Mouse (Mus musculus) hindbrain, embryonic 13.5 days (tissue): Measurements from ENCODE around the gene Gmnn. TPM values are rescaled to one million over a fixed set of nuclear protein-coding genes. Genes with fewer than 3 reads are reported as not detected.

Experiments
- ATAC-seq: fragments of 200-750 bp; cut with Nextera tagmentation; 2 replicates; pipeline ENCODE4 v1.8.0; 2017; ENCODE audit warnings: moderate TSS enrichment; ENCODE audit not compliant: low FRiP score
- H3K27ac ChIP-seq: fragments of 300-500 bp; sonication (generic); 2 replicates; pipeline ENCODE4 v1.5.1; 2015; ENCODE audit warnings: inconsistent platforms, mild to moderate bottlenecking, moderate library complexity
- H3K27me3 ChIP-seq: fragments of 300-500 bp; sonication (generic); 2 replicates; pipeline ENCODE4 v1.6.1; 2015; ENCODE audit warnings: mild to moderate bottlenecking, inconsistent platforms
- H3K36me3 ChIP-seq: fragments of 300-500 bp; sonication (generic); 2 replicates; pipeline ENCODE4 v1.6.1; 2015; ENCODE audit warnings: mild to moderate bottlenecking, inconsistent platforms
- H3K4me1 ChIP-seq: fragments of 300-500 bp; sonication (generic); replicated peaks from 2 replicates; pipeline ENCODE4 v1.6.1; 2015; ENCODE audit warnings: inconsistent platforms
- H3K4me2 ChIP-seq: fragments of 300-500 bp; sonication (generic); 2 replicates; pipeline ENCODE4 v1.6.1; 2015; ENCODE audit warnings: inconsistent platforms, mild to moderate bottlenecking, moderate library complexity
- H3K4me3 ChIP-seq: fragments of 300-500 bp; sonication (generic); 2 replicates; pipeline ENCODE4 v1.5.1; 2015; ENCODE audit warnings: mild to moderate bottlenecking, inconsistent platforms
- H3K9ac ChIP-seq: fragments of 300-500 bp; sonication (generic); 2 replicates; pipeline ENCODE4 v1.6.1; 2015; ENCODE audit warnings: mild to moderate bottlenecking, inconsistent platforms
- H3K9me3 ChIP-seq: fragments of 300-500 bp; sonication (generic); 2 replicates; pipeline ENCODE4 v1.6.1; 2016; ENCODE audit warnings: inconsistent platforms
- WGBS: fragments of 180-500 bp; shearing (Covaris S2); methylation state at CpG from one replicate; pipeline ENCODE4 v1.1.7; 2015; 5-methylcytosine and 5-hydroxymethylcytosine counted together
- polyA plus RNA-seq: library from polyadenylated mRNA; unstranded; fragments of >200 nt; fragmentation: Nextera tagmentation; extraction: Ambion mirVana; gene quantifications from 2 replicates; pipeline ENCODE4 v1.2.1, GENCODE M21; 2015

The Gmnn gene
- polyA plus RNA-seq, 1 experiment from 2014 or later, result 28.0 TPM

DNA sequence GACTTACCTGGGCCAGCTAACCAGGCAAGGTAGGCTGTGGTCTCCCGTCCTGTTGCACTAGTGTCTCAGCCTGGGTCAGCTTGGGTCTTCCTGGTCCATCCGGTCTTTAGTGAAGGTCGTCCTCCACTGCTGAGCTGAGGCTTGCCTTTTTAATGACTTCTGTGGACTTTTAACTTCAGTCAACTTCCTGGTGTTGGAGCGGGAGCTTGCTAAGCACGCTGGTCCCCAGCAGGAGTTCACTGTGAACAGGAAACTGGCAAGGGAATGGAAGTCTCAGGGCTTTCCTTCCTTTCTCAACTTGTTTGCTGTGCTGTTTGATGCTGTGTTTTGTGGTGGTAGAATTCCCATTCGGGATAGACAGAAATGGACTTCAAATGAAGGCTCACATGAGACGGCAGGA lies 44.0 kb downstream of the Gmnn start:
- 81% methylated on average over 7 of the region's 7 CpGs for WGBS
- H3K36me3 ChIP-seq, result peaks cover 52% of the 10 kb centered on the region
- no peak overlapping the region for H3K27ac ChIP-seq
- no peak overlapping the region for H3K4me3 ChIP-seq
- 0 out of 2 replicates have a peak, but pooled peaks cover 4% of the 10 kb centered on the region for H3K27me3 ChIP-seq
- H3K4me1 ChIP-seq, result peaks cover 13% of the 10 kb centered on the region; the same call in 1 of the 2 replicates
- H3K9ac ChIP-seq, result no peak overlapping the region
- no peaks in the 10 kb centered on the region for H3K9me3 ChIP-seq
- no peak overlapping the region for H3K4me2 ChIP-seq
- ATAC-seq, result no peak

DNA sequence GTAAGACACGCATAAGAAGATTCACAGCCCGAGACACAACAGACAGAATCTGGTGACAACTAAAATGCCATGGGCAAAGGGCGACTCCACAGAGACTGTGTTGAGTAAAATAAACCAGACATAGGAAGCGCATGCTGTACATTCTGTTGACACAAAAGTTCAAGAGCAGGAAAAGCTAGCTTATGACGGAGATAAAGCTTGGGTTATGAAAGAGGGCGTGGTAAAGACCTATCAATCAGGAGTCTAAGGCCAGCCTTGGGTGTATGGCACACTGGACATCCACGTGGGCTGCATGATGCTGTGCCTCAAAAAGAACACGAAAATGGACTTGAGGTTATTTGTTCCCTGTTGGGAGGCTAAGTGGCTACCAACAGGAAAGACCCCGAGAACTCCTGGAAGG lies 45.3 kb downstream of the Gmnn start:
- H3K36me3 ChIP-seq, result peaks cover 52% of the 10 kb centered on the region
- H3K27ac ChIP-seq, result no peak overlapping the region
- H3K4me1 ChIP-seq, result peaks cover 13% of the 10 kb centered on the region; the same call in 1 of the 2 replicates
- ATAC-seq, result no peak
- WGBS, result 83% methylated on average over 9 of the region's 9 CpGs
- no peak overlapping the region for H3K9ac ChIP-seq
- no peak overlapping the region for H3K4me2 ChIP-seq
- H3K27me3 ChIP-seq, result 0 out of 2 replicates have a peak, but pooled peaks cover 4% of the 10 kb centered on the region
- H3K9me3 ChIP-seq, result no peaks in the 10 kb centered on the region
- H3K4me3 ChIP-seq, result no peak overlapping the region

DNA sequence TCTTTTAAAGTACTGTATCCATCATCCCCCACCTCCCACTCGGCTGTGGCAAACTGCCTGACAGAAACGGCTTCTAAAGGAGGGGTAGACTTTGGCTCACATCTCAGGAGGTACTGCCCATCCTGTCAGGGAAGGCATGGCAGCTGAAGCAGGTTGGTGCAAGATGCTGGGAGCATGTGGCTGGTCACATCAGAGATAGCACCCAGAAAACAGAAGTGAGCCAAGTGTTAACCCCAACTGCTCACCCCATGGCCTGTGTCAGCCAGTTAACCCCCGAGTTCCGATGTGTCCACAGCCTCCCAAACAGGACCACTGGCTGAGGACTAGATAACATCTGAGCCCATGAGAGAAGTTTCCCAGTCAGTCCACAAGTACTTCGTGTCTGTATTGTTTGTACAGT lies 46.1 kb downstream of the Gmnn start:
- Histone ChIP-seq H3K27ac (no peak overlapping the region), H3K4me3 (no peak overlapping the region), H3K27me3 (0 out of 2 replicates have a peak, but pooled peaks cover 4% of the 10 kb centered on the region), H3K4me2 (no peak overlapping the region), H3K4me1 (peaks cover 13% of the 10 kb centered on the region; the same call in 1 of the 2 replicates), H3K9ac (no peak overlapping the region), H3K36me3 (peaks cover 60% of the 10 kb centered on the region), H3K9me3 (no peaks in the 10 kb centered on the region)
- no peak for ATAC-seq
- 70% methylated on average over 5 of the region's 5 CpGs for WGBS

DNA sequence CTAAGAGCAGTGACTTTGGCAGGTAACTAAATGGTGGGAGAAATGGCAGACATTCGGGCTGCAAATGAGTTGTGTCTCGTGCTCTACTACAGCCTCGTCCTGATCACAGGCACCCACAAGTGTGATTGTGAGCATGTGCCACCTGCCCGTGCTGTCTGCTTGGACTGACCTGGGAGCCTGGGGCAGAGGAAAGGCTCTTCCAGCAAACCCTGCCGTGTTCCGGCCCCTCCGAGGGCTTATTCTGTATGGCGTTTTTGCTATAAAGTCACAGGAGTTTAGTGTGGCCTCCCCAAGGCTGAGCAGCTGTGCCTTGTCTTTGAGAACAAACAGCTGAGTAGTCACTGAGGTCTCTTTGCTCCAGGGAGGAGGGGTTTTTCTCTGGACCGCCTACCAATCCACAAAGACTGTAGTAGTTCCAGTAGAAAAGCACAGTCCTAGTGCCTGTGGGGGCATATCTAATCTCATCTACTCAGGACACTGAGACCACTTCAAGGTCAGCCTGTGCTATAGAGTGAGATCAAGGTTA lies 47.3 kb downstream of the Gmnn start:
- Histone ChIP-seq H3K27me3 (0 out of 2 replicates have a peak, but pooled peaks cover 4% of the 10 kb centered on the region), H3K9ac (no peak overlapping the region), H3K9me3 (no peaks in the 10 kb centered on the region), H3K27ac (no peak overlapping the region), H3K4me3 (no peak overlapping the region), H3K4me2 (no peak overlapping the region), H3K36me3 (peaks cover 69% of the 10 kb centered on the region), H3K4me1 (peaks cover 13% of the 10 kb centered on the region)
- WGBS, result 68% methylated on average over 9 of the region's 9 CpGs
- no peak for ATAC-seq

DNA sequence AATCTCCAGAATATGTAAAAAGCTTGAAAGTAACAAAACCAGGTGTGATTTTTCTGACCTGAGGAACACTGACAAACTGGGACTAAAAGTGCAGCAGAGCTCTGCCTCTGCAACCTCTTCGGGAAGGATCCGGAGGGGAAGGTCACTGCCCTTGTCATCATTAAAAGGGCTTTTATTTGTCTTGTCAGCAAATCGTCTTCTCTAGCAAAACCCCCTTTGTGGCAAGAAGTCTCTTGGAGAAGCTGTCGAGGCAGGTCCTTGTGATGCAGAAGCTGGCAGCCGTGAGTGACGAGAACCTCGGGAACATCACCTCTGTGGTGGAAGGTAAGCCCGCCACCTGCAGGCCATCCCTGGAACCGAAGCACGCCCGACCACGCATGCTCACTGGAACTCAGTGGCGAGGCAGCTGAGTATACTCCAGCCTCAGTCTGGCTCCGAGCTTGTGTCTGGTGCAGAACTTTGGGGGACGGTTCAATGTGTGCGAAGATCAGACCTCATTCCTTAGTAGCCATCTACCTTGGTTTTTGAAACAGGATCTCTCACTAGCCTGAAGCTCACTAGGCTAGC lies 48.2 kb downstream of the Gmnn start:
- Histone ChIP-seq H3K4me1 (peaks cover 13% of the 10 kb centered on the region), H3K27me3 (0 out of 2 replicates have a peak, but pooled peaks cover 4% of the 10 kb centered on the region), H3K4me3 (no peak overlapping the region), H3K9me3 (no peaks in the 10 kb centered on the region), H3K9ac (no peak overlapping the region), H3K36me3 (peaks cover 62% of the 10 kb centered on the region), H3K4me2 (peak overlapping the region; percentile 43), H3K27ac (no peak overlapping the region)
- ATAC-seq, result peak; percentile 83
- 7% methylated on average over 16 of the region's 16 CpGs for WGBS

DNA sequence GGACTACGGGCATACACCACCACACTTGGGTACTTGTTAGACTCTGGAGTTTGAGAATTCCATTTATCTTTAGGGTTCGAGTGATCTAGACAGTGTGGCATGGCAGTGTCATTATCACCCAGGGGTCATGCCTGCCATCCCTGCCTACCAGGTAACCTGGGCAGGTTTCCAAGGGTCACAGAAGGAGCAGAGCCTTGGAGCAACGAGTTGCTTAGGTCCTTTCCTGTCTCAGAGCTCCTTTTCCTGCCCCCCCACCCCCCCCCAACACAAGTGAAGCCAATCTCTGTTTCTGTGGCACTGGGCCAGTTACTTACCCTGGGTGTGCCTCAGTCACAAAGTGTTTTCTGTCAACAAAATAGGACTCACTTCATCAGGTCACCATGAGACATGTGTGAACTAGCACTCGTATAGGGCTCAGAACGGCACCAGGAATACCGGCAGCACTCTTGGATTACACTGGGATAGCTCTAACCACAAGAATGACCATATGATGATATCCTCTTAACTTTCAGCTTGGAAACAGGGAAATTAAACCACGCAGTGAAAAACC lies 49.1 kb downstream of the Gmnn start:
- Histone ChIP-seq H3K36me3 (peaks cover 53% of the 10 kb centered on the region), H3K4me1 (peaks cover 13% of the 10 kb centered on the region), H3K27me3 (0 out of 2 replicates have a peak, but pooled peaks cover 4% of the 10 kb centered on the region), H3K9ac (no peak overlapping the region), H3K4me3 (no peak overlapping the region), H3K27ac (no peak overlapping the region), H3K4me2 (no peak overlapping the region), H3K9me3 (no peaks in the 10 kb centered on the region)
- ATAC-seq, result no peak
- WGBS, result 89% methylated on average over 7 of the region's 7 CpGs

DNA sequence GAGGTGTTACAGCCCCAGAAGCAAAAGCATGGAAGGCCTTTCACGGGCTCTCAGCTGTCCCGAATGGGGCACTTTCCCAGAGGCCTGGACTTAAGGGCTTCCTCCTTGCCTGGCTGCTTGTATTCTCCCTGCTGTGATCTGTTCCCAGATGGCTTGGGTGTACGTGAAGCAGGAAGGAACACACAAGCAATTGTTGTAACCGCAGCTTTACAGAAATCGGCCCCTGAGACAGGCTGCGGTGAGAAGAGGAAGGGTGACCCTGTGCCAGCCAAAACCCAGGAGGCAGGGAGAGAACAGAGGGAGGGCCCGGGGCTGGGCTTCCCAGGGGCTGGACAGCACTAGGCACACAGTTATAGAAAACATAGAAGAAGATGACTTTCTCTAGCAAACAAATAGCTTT lies 50.8 kb downstream of the Gmnn start:
- ATAC-seq, result no peak
- no peak overlapping the region for H3K27ac ChIP-seq
- H3K9ac ChIP-seq, result no peak overlapping the region
- 63% methylated on average over 7 of the region's 7 CpGs for WGBS
- H3K9me3 ChIP-seq, result no peaks in the 10 kb centered on the region
- H3K27me3 ChIP-seq, result 0 out of 2 replicates have a peak, but pooled peaks cover 3% of the 10 kb centered on the region
- no peak overlapping the region for H3K4me3 ChIP-seq
- H3K36me3 ChIP-seq, result peaks cover 45% of the 10 kb centered on the region
- H3K4me1 ChIP-seq, result peaks cover 13% of the 10 kb centered on the region
- no peak overlapping the region for H3K4me2 ChIP-seq

DNA sequence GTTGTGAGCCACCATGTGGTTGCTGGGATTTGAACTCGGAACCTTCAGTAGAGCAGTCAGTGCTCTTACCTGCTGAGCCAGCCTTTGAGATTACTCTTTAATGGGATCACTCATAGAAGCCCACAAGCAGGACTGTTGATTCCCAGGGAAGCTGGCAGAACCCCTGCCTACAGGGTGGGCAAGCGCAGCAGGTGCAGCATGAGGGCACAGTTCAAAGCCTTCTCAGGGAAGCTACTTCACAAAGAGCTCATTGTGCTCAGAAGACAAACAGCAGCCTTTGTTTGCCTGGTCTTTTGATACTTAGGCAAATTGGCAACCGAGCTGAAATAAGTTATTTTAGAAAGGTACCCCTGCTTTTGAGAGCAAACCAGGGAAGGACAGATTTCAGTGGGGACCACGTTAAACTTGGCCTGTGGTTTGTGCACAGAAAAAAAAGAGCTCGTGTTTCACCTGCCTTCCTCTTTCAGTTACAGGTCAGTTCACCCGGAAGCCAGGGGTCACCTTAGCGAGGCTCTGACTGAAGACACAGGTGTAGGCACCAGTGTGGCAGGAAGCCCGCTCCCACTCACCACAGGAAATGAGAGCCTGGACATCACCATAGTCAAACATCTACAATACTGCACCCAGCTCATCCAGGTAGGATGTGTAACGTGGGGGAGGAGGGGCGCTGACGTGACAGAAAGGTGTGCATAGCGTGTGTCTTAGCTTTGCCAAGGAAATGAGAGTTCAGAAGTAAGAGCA lies 51.9 kb downstream of the Gmnn start:
- ATAC-seq, result no peak
- H3K9ac ChIP-seq, result no peak overlapping the region
- H3K4me1 ChIP-seq, result peaks cover 9% of the 10 kb centered on the region
- no peaks in the 10 kb centered on the region for H3K27me3 ChIP-seq
- H3K4me3 ChIP-seq, result no peak overlapping the region
- no peak overlapping the region for H3K4me2 ChIP-seq
- no peak overlapping the region for H3K27ac ChIP-seq
- WGBS, result 68% methylated on average over 12 of the region's 12 CpGs
- peaks cover 38% of the 10 kb centered on the region for H3K36me3 ChIP-seq
- H3K9me3 ChIP-seq, result no peaks in the 10 kb centered on the region

DNA sequence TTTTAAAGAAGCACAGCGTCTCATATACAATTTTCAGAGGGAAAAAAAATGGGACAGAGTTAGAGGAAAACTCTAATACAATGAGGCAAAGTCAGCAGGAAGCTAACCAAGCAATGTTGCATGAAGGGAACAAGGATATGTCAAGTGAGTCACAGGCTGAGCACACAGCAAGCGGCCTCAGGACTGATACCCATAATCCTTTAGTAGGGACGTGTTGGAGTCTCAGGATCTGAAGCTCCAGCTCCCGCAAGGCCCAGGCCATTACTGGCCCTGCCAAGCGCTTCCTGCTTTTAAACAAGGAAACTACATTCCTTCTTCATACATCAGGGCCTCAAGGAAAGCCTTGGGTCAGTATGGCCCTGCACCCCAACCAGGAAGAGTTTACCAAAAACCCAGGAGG lies 59.6 kb downstream of the Gmnn start:
- no peak overlapping the region for H3K4me3 ChIP-seq
- no peak overlapping the region for H3K27ac ChIP-seq
- H3K4me1 ChIP-seq, result no peaks in the 10 kb centered on the region
- H3K9me3 ChIP-seq, result no peaks in the 10 kb centered on the region
- no peak overlapping the region for H3K9ac ChIP-seq
- no peak overlapping the region for H3K4me2 ChIP-seq
- no peak for ATAC-seq
- H3K27me3 ChIP-seq, result no peaks in the 10 kb centered on the region
- 83% methylated on average over 5 of the region's 5 CpGs for WGBS
- H3K36me3 ChIP-seq, result peaks cover 54% of the 10 kb centered on the region

Other genes with a start within 250 kb of the Gmnn start
- 22.2 and 24.1 TPM in 2 replicates for gene Ripor2, start 179.7 kb downstream of the Gmnn start, polyA plus RNA-seq
- gene Armh2, start 20.7 kb downstream of the Gmnn start, polyA plus RNA-seq, result not detected in 2 replicates
- gene BC005537, start 39.7 kb upstream of the Gmnn start, polyA plus RNA-seq, result 22.6 and 23.4 TPM in 2 replicates
- 47.1 and 48.5 TPM in 2 replicates for gene Acot13, start 69.6 kb upstream of the Gmnn start, polyA plus RNA-seq
- 40.6 and 41.2 TPM in 2 replicates for gene Tdp2, start 69.8 kb upstream of the Gmnn start, polyA plus RNA-seq
- gene D130043K22Rik, start 83.2 kb upstream of the Gmnn start, polyA plus RNA-seq, result 2.9 and 4.0 TPM in 2 replicates
- 8.7 and 9.8 TPM in 2 replicates for gene Aldh5a1, start 175.7 kb upstream of the Gmnn start, polyA plus RNA-seq
- gene Gpld1, start 181.2 kb upstream of the Gmnn start, polyA plus RNA-seq, result 1.3 and 1.4 TPM in 2 replicates